Mouse (Mus musculus) gastrocnemius, postnatal 14 days (tissue): ENCODE results near the gene Fam135a. TPM values are rescaled to one million over a fixed set of nuclear protein-coding genes. Genes with fewer than 3 reads are reported as not detected.

Experiments
- DNase-seq: peaks from one replicate; pipeline ENCODE4 v3.0.0; 2021; ENCODE audit warnings: mixed read lengths
- intact Hi-C: fragments of 180-260 bp; cut with DNase I; formaldehyde crosslinking; loops from one replicate; pipeline ENCODE4 v1.15.1; 2025; ENCODE audit warnings: low total_unique reads
- total RNA-seq, 2 experiments: library from RNA; stranded (reverse); gene quantifications; 2 replicates each; pipeline ENCODE4 v1.2.3; 2021

The Fam135a gene
- total RNA-seq, 2 experiments from 2014 or later: 16.7 to 17.2 TPM

DNA sequence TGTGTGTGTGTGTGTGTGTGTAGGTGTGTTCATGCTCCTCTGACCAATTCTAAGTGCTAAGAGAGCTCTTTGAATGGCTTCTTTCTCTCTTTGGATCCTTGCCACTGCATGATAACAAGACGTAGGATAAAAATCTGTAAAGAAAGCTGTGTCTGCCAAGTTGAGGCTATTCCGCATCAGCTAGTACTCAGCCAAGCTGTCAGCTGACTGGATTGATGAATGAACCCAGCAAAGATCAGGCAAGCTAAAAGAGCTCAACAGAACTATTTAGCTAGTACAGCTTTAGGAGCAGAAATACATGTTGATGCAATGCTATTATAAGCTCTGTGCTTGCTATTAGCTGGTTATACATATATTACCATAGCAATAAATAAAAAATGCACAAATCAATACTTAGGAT is 25.7 kb downstream of the Fam135a start:
- intact Hi-C loops: no loop called here

DNA sequence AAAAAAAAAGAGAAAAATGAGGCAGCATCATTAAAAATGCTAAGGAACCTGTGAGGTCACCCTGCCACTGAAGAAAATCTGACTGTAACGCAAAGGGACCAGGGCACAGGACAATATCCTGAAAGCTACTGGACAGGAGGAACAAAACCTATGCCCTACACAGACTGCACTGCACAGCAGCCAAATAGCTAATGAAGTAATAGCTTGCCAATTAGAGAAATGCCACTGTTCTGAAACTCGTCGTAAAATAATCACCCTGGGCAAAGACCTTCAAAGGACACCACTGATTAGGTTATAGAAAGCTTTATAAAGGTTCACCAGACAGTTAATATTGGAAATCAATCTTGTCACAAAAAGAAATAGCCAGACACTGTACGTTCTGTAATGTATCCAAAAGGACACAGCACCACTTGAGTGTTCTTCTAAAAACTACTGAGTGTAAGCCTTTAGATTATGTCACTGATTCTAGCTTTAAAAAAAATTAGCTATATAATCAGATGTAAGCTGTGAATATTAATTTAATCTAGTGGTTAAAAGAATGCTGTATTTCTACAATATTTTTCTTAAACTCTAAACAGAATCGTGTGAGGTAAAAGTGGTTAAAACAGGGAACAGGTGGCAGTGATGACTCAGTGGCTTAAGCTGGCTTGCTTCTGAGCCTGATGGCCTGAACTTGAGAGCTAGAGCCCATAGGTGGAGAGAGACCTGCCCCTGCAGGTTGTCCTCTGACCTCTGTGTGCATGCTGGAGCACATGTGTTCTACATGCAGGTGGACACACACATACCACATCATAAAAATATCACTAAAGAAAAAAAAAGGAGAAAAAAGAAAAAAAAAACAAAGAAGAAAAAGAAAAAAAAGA is 26.5 kb downstream of the Fam135a start:
- intact Hi-C loops: no loop called here
- DNase-seq: no peak

More for the DNA sequence above, 25.7 kb downstream of the Fam135a start:
- DNase-seq: no peak

DNA sequence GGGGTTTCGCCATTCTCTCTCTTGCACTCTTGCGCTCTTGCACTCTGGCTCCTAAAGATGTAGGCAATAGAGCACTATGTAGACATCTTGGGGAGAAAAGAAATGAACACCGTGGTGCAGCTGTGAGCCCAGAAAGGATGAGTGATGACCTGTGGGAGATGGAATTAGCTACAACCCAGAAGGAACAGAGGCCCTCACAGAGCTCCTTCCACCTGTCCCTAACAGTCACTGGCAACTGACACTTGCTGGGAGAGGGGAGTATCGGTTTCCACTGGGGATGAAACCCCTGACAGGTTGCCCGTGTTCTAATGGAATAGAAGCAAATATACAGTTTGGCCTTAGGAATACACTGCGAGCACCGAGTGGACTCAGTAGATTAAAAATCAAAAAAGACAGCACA is 31.3 kb downstream of the Fam135a start:
- DNase-seq: no peak
- intact Hi-C loops: no loop called here

DNA sequence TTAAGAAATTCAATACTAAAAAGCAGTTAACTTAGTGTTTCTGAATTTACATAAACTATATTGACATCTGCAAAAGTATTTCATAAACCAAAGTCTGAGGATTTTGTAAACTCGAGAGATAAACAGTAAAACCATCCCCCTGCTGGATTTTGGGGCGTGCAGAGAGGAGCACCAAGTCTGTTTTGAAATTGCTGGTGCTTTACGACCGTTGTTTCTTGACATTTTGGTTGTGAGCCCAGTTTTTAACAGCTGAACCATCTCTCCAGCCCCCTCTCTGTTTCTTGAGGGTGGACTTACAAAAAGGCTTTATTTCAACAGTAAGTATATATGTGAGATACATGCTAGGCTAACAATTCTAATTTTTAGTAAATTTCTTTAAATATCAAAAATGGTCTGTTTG is 33.4 kb downstream of the Fam135a start:
- intact Hi-C loops: no loop called here

DNA sequence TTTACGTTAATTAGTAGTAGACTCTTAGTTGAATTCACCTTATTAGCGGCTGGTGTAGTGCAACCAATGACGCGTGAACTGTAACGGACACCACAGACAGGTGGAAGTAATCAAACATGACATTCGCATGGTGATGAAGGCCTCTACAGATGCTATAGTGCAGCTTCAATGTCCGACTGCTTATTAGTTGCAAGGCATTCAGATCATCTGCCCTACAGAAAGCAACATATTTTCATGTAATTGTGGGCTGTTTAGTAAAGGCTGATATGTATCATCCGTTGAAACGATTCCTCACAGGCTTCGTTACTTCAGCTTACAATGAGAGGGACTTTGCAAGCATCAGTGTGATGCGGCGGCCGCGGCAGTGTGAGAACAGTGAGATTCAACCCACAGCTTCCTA is 44.4 kb downstream of the Fam135a start:
- intact Hi-C loops: no loop called here
- DNase-seq: no peak

More for the DNA sequence above, 33.4 kb downstream of the Fam135a start:
- DNase-seq: no peak

DNA sequence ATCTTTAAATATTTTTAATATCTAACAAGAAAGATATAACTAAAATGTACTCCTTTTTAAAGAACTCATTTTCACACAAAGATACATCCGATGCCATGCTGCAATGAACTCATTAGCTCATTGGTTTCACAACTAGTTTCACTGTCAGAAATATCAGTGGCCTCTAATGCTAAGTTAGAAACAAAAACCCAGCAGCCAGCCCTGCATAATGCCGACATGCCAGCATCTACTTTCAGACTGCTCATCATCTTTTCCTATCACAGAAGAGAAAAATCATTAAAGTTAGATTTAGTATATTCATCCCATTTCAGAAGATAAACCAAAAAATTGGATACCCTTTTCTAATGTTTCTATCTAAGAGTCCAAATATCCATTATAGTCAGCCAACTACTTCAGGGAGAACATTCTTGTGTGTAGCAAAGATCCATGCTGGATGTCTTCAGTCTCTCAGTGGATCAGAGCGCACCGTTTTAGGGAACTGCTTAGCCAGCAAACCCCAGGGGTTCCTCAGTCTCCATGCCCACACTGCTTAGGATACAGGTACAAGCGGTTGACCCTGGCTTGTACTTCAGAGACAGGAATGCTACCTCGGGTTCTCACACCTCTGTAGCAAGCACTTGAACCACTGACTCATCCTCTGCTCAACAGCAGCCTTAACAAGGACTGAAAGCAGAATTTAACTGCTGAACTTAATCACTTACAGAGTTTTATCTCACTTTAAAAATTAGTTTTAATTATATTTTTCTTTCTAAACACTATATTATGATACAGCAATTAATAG is 53.2 kb downstream of the Fam135a start:
- intact Hi-C loops: no loop called here
- DNase-seq: no peak

DNA sequence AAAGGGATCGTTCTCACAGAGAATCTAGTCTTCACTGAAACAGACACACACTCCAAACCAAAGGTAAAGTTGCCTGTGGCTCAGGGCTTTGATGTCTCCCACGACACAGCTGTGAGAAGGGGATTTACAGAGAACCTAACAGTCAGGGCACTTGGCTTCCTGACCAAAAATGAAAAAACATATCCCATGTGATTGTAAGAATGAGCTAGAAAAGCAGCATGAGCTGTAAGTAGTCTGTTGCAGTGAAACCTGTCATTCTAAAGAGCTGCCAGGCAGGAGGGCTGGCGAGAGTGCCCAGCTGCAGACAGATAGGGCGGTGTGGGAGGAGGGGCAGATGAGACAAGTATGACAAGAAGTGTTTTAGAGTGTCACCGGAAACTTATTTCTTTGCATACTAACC is 54.5 kb downstream of the Fam135a start:
- intact Hi-C loops: no loop called here
- no peak for DNase-seq

DNA sequence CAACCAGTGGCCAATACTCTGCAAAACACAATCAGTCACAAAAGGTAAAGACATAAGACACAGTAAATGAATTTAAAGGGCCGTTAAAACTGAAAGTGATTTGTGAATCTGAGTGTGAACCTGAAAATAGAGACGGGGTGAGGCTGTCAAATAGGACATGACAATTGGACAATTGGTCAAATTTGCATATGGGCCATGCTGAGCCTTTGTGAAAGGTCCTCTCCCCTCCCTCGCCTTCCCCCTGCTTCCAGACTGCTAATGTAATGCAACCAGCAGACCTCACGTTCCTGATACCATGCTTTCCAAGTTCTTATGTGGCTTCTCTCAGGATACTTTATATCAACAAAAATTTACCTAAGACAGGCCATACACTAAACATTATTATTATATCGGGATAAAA is 57.1 kb downstream of the Fam135a start:
- intact Hi-C loops: no loop called here
- no peak for DNase-seq

DNA sequence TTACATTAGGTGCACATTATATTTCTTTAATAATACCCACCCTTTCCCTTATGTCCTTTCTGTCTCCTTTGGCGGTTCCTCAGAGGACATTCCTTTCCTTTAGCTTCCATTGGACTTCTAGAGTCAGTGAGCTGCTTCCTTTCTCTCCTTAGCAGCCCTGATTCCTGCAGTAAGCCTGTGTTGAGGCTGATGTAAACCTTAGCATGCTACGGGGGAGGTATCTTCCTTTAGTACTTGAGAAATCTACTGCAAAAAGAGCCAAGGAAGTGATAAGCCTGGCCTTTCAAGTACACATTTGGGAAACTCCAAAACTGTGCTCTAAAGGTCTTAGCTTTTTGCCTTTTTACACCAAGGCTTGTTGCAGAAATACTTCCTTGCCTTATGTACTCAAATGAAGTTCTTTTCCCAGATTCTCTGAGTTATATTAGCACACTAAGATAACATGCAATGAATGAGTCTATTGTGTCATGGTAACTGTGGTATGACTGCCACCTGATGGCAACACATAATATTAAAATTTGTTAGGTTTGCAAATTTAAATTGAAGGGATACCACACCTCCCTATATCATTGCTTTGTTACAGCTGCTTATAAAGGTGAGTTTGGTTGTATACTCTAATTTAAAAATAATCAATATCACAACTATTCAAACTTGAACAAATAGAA is 66.2 kb downstream of the Fam135a start:
- DNase-seq: no peak
- intact Hi-C loops: no loop called here

DNA sequence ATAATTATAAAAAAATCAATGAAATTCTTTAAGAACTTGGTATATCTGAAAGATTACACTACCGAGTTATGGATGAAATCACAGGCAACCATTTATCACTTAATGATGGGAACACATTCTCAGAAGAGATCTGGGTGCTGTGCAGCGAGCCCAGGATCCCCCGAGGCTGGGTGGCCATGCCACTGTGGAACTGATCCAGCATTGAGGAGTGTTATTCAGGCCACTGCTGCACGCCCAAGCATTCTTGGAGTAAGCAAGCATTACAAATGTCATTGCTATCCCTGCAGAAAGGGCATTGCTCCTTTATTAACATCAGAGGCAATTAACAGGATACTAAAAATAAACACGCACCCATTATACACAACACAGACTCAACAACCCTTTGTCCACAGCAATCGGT is 89.3 kb downstream of the Fam135a start:
- no peak for DNase-seq
- intact Hi-C loops: no loop called here

DNA sequence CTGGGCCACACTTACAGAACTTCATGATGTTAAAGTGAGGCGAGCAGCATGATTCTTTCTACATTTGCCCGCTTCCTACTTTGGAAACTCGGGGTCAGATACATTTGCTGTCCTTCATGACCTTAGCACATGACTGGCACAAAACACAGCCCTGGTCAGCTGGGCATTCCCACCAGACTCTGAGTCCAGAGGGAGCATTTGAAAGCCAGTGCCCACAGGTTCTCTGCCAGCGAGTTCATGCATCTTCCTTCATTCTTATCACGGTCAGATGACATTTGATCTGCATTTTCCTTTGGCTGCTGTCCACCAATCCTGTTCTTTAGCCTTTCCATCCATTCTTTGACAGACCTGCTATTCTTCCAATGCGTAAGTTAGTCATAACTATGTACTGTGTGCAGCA is 90.1 kb downstream of the Fam135a start:
- intact Hi-C loops: no loop called here
- DNase-seq: no peak

DNA sequence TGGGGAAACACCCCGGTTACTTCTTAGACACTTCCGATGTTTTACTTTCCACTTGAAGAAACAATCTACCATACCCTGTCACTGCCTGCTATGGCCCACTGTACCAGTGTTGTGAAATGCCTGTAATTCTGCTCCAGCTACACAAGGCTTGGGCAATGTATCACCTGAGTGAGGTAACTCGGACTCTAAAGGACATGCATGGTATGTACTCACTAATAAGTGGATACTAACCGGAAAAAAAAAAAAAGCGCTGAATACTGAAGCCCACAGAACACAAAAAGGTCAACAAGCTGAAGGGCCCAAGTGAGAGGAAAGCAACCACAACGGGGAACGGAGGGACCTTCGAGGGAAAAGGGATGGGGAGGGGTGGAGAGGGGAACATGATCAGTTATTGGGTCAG is 92.5 kb downstream of the Fam135a start:
- intact Hi-C loops: loop anchor here (10.0 kb wide), 1 partner anchor 83 kb away; the partner anchor contains the start of gene Smap1
- no peak for DNase-seq

DNA sequence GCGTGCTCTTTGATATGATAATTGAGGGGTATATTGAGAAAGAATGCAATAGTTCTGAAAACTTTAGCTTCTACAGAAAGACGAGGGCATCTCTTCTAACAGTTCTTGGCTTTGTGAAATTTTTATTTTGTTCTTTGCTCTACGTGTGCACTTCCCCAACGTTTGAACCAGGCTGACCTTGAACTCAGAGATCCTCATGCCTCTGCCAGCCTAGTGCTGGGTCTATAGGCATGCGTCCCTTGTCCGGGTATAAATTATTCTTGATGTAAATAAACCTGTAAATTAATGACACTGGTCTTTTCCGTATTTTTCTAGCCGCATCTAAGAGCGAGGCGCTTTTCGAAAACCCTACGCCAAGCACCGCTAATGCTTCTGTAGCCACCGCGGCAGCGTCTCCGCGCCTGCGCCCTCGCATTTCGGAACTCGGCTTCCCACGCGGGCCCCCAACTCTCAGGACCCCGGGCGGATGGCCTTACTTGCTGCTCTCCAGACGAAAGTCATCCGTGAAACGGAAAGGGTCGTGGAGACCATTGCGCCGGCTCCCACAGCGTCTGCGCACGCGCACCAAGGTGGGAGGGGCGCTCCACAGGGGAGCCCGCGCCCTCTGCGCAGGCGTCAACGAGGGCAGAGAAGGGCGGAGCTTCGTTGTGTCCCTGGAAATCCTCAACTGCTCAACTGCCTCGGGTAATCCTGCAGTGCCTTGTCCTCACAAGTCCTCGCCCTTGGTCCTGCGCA is 94.9 kb downstream of the Fam135a start, which contains the start of gene Sdhaf4:
Gene Sdhaf4, minus strand, starts transcription at position 587 of the 735 bp plus-strand sequence.
- peak; percentile 91 for DNase-seq
- intact Hi-C loops: loop anchor here (10.0 kb wide), 1 partner anchor 80 kb away; the partner anchor contains the start of gene Smap1

DNA sequence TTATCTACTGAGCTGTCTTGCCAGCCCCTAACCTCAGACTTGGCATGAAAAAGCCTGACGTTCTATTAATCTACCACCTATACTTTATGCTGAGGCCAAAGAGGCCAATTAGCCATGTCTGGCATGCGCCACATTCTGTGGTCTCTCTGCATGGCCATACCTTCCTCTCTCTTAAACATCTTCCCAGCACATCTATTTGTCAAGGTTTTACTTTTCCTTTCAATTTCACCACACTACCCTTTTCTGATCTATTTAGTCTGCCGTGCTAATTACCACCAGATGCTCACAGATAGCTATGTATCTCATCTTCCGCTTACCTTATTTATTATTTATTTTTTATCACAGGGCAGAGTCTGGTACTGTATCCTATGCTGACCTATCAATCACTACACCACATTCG is 100.8 kb downstream of the Fam135a start:
- DNase-seq: no peak
- intact Hi-C loops: no loop called here

DNA sequence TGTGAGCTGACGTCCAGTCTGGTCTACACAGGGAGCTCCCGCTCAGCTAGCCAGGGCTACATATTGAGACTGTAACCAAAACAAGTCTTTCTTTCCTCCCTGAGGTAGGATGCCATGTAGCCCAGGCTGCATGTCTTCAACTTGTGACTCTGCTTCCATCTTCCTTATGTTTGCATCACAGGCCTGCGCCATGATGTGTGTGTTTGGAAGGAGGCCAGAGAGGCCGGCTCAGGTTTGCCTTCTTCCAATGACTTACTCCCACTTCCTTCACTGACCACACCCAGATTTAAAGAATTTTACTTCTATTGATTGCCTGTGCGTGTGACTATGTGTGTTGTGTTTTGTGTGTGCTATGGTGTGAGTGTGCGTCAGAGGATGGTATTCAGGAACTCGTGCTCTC is 101.3 kb downstream of the Fam135a start:
- intact Hi-C loops: no loop called here
- no peak for DNase-seq

DNA sequence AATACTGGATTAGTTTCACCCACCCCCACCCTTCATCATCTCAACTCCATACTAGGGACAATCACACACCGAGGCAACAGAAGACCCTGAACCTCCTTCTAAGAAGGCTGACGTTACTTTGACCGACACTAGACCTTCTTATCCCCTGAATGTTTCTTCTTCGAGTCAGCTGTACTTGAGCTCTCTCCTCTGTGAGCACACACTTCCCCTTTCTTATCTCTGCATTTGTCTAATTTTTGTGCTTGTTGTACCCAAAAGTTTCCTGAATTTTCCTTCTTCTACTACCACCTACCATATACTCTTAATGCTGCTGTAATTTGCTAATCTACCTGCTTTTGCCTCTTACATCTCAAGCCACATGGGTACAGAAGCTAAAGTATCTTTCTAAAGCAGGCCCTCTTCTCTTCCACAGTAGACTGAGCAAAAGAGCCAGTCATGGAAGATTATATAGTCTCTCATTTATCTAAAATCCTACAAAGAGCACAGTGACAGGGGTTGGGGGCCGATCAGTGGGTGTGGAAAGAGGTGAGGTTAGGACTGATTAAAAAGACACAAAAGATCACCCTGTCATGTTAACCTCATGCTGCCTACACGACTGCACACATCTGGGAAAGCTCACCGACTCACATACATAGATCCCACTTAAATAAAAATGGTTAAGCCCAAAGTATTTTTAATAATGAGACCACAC is 101.9 kb downstream of the Fam135a start:
- intact Hi-C loops: no loop called here
- DNase-seq: no peak

DNA sequence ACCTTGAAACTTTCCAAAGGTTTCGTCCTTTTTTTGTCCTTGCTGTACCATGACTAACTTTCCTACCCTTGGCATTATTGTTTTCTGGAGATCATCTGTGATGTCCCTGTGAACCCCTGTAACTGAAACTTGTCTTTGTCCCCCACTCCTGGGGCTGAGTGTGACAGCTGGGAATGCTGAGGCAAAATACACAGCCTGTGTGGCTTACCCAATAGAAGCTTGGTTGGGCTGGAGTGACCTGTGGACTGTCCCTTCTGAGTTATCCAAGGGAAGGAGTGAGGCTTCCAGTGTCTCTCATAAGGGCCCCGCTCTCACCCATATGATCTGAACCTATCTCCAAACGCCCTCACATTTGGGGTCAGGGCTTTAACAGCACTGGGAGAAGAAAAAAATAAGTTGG is 102.6 kb downstream of the Fam135a start:
- DNase-seq: no peak
- intact Hi-C loops: no loop called here

DNA sequence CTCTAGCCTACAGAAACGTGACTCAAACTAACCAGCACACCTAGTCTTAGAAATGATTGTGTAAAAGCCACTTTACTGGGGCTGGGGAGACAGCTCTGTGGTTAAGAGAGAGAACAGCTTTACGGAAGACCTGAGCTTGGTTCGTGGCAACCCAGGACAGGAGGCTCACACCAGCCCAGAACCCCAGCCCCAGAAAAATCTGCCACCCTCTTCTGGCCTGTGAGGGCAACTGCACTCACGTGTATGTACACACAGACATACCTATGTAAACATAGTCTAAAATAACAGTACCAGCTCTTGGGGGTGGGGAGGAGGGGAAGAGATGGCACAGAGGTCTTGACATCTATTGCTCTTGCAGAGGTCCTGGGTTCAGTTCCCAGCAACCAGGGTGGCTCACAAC is 104.7 kb downstream of the Fam135a start:
- intact Hi-C loops: no loop called here
- DNase-seq: no peak

DNA sequence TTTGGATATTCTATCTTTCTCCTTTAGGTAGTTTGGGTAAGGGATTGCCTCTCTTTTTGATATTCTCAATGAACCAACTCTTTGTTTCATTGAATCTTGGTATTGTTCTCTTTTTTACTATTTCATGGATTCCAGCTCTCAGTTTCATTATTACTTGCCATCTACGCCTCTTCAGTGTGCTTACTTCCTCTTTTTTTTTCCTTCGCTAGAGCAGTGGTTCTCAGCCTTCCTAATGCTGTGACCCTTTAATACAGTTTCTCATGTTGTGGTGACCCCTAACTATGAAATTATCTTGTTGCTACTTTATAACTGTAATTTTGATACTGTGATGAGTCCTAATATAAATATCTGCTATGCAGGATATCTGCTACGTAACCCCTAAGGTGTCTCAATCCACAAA is 117.0 kb downstream of the Fam135a start:
- DNase-seq: no peak
- intact Hi-C loops: no loop called here
